Mouse (Mus musculus) left cerebral cortex, postnatal 36 days (tissue): Measurements from ENCODE around the gene Sh3rf1. TPM values are rescaled to one million over a fixed set of nuclear protein-coding genes. Genes with fewer than 3 reads are reported as not detected.
A peak's percentile ranks its signal among the peaks of the same experiment; 100 is the strongest.

Experiments
- DNase-seq, 2 experiments: peaks; one replicate each; pipeline ENCODE4 v3.0.0; 2021 to 2022; ENCODE audit warnings: low spot score in 2 of 2, mixed read lengths in 1 of 2
- intact Hi-C: fragments of 180-260 bp; cut with DNase I; formaldehyde crosslinking; loops from one replicate; pipeline ENCODE4 v1.15.1; 2025
- total RNA-seq, 2 experiments: library from RNA; stranded (reverse); gene quantifications; 2 replicates each; pipeline ENCODE4 v1.2.3; 2021

Gene Sh3rf1
- total RNA-seq, 2 experiments from 2014 or later: 37.5 to 37.8 TPM

- intact Hi-C loops: loop anchor here (5.0 kb wide), 1 partner anchor 95 kb away; no protein-coding TSS in a partner anchor
Observed at GRCm38 (mm10) chr8:61217426-61217825, 6.2 kb upstream of the Sh3rf1 start.

GRCm38 (mm10) chr8:61218439-61218838 lies 5.2 kb upstream of the Sh3rf1 start:
- DNase-seq: no peak
- intact Hi-C loops: loop anchor here (5.0 kb wide), 1 partner anchor 96 kb away; no protein-coding TSS in a partner anchor

More at GRCm38 (mm10) chr8:61217426-61217825, 6.2 kb upstream of the Sh3rf1 start:
- DNase-seq: peak; percentile 69 to 78

GRCm38 (mm10) chr8:61223283-61223682 lies 389 bp upstream of the Sh3rf1 start:
- intact Hi-C loops: loop anchor here (5.0 to 10.0 kb wide), 3 partner anchors 132 to 264 kb away; partner anchors contain the start of gene Cbr4

GRCm38 (mm10) chr8:61224380-61225092 lies 864 bp downstream of the Sh3rf1 start:
- intact Hi-C loops: loop anchor here (5.0 to 10.0 kb wide), 4 partner anchors 83 to 263 kb away; partner anchors contain the start of gene Cbr4
- peak; percentile 58 to 65 for DNase-seq

More at GRCm38 (mm10) chr8:61223283-61223682, 389 bp upstream of the Sh3rf1 start:
- no peak for DNase-seq

- intact Hi-C loops: loop anchor here (5.0 to 10.0 kb wide), 2 partner anchors 82 to 129 kb away; no protein-coding TSS in a partner anchor
- no peak for DNase-seq
Observed at GRCm38 (mm10) chr8:61225581-61226395, 2.1 kb downstream of the Sh3rf1 start.

- no peak for DNase-seq
- intact Hi-C loops: loop anchor here (5.0 to 10.0 kb wide), 2 partner anchors 81 to 128 kb away; no protein-coding TSS in a partner anchor
Observed at GRCm38 (mm10) chr8:61226632-61227031, 3.0 kb downstream of the Sh3rf1 start.

GRCm38 (mm10) chr8:61228678-61229077 lies 5.0 kb downstream of the Sh3rf1 start:
- no peak for DNase-seq
- intact Hi-C loops: loop anchor here (5.0 to 10.0 kb wide), 2 partner anchors 79 to 126 kb away; no protein-coding TSS in a partner anchor

- intact Hi-C loops: loop anchor here (5.0 to 10.0 kb wide), 2 partner anchors 78 to 125 kb away; no protein-coding TSS in a partner anchor
- DNase-seq: no peak
Observed at GRCm38 (mm10) chr8:61229511-61230195, 6.0 kb downstream of the Sh3rf1 start.

GRCm38 (mm10) chr8:61230881-61231755 lies 7.4 kb downstream of the Sh3rf1 start:
- intact Hi-C loops: no loop called here
- DNase-seq: no peak

GRCm38 (mm10) chr8:61235499-61235898 lies 11.8 kb downstream of the Sh3rf1 start:
- intact Hi-C loops: no loop called here
- DNase-seq: no peak

GRCm38 (mm10) chr8:61236506-61237268 lies 13.0 kb downstream of the Sh3rf1 start:
- DNase-seq: peak in 1 of 2 experiments; percentile 32
- intact Hi-C loops: no loop called here

GRCm38 (mm10) chr8:61239576-61239975 lies 15.9 kb downstream of the Sh3rf1 start:
- intact Hi-C loops: no loop called here
- no peak for DNase-seq

GRCm38 (mm10) chr8:61241229-61241628 lies 17.6 kb downstream of the Sh3rf1 start:
- DNase-seq: no peak
- intact Hi-C loops: no loop called here

- DNase-seq: no peak
- intact Hi-C loops: no loop called here
Observed at GRCm38 (mm10) chr8:61242896-61243295, 19.2 kb downstream of the Sh3rf1 start.

- intact Hi-C loops: no loop called here
- DNase-seq: no peak
Observed at GRCm38 (mm10) chr8:61243491-61243890, 19.8 kb downstream of the Sh3rf1 start.

- no peak for DNase-seq
- intact Hi-C loops: no loop called here
Observed at GRCm38 (mm10) chr8:61244157-61244556, 20.5 kb downstream of the Sh3rf1 start.

- DNase-seq: no peak
- intact Hi-C loops: no loop called here
Observed at GRCm38 (mm10) chr8:61247270-61248025, 23.8 kb downstream of the Sh3rf1 start.
